ENCODE assay signal across 8 mouse cellular contexts in genomic region chr3:36551343-36551742, GRCm38 (mm10). TPM values are rescaled to one million over a fixed set of nuclear protein-coding genes. Genes with fewer than 3 reads are reported as not detected.
DNase-seq lines count a peak whose midpoint lies in the region; ATAC-seq and TF ChIP-seq lines count a peak whose summit lies in the region.

No protein-coding gene starts in this region.

- H3K36me3 ChIP-seq in forebrain, embryonic 11.5 days (ENCODE audit: control insufficient read depth, insufficient read depth, low read length) = peaks cover 8% of the 10 kb centered on the region
- peaks cover 4% of the 10 kb centered on the region; the same call in 1 of the 2 replicates for H3K36me3 ChIP-seq in limb, embryonic 11.5 days (ENCODE audit: control insufficient read depth, insufficient read depth, low read length)
- peaks cover 16% of the 10 kb centered on the region for H3K36me3 ChIP-seq in midbrain, postnatal 0 days (ENCODE audit: insufficient read depth, low read length)

- ATAC-seq in forebrain, embryonic 11.5 days (replicated peaks; ENCODE audit: low FRiP score) = peak; percentile 55
- ATAC-seq in limb, embryonic 11.5 days (ENCODE audit: insufficient number of reproducible peaks, low FRiP score, low TSS enrichment, low read depth) = no peak
- ATAC-seq in midbrain, postnatal 0 days (ENCODE audit: low FRiP score) = peak; percentile 15

- peak overlapping the region; percentile 67 for H3K9ac ChIP-seq in forebrain, embryonic 11.5 days (ENCODE audit: low read length)
- H3K9ac ChIP-seq in limb, embryonic 11.5 days (ENCODE audit: low read length) = no peak overlapping the region
- peak overlapping the region; percentile 78; the same call in 1 of the 2 replicates for H3K9ac ChIP-seq in midbrain, postnatal 0 days (replicated peaks; ENCODE audit: low read length, poor library complexity, severe bottlenecking)

- intact Hi-C loops in heart, postnatal 14 days (cut with DNase I) = no loop called here

- H3K9me3 ChIP-seq in forebrain, embryonic 11.5 days (ENCODE audit: control insufficient read depth, low read length) = no peaks in the 10 kb centered on the region
- no peaks in the 10 kb centered on the region for H3K9me3 ChIP-seq in limb, embryonic 11.5 days (ENCODE audit: control insufficient read depth, low read length)
- no peaks in the 10 kb centered on the region for H3K9me3 ChIP-seq in midbrain, postnatal 0 days (ENCODE audit: low read length)

- no peaks in the 10 kb centered on the region for H3K27me3 ChIP-seq in forebrain, embryonic 11.5 days (ENCODE audit: control insufficient read depth, insufficient read depth, low read length)
- H3K27me3 ChIP-seq in limb, embryonic 11.5 days (ENCODE audit: control insufficient read depth, insufficient read depth, low read length) = no peaks in the 10 kb centered on the region
- no peaks in the 10 kb centered on the region for H3K27me3 ChIP-seq in midbrain, postnatal 0 days (ENCODE audit: insufficient read depth, low read length)

- H3K4me3 ChIP-seq in forebrain, embryonic 11.5 days (ENCODE audit: low read depth, low read length) = peak overlapping the region; percentile 61; the same call in 1 of the 2 replicates
- H3K4me3 ChIP-seq in limb, embryonic 11.5 days (ENCODE audit: low read depth, low read length) = no peak overlapping the region
- H3K4me3 ChIP-seq in midbrain, postnatal 0 days (ENCODE audit: low read depth, low read length) = peak overlapping the region; percentile 78

- peak overlapping the region; percentile 76 for H3K4me2 ChIP-seq in forebrain, embryonic 11.5 days (ENCODE audit: low read depth, low read length, severe bottlenecking)
- peak overlapping the region; percentile 79; the same call in 1 of the 2 replicates for H3K4me2 ChIP-seq in limb, embryonic 11.5 days (ENCODE audit: low read depth, severe bottlenecking)
- peak overlapping the region; percentile 82 for H3K4me2 ChIP-seq in midbrain, postnatal 0 days (ENCODE audit: low read depth, low read length, poor library complexity, severe bottlenecking)

- TF ChIP-seq CTCF in midbrain, postnatal 0 days (IDR thresholded peaks at IDR 0.05) = no peak

- H3K27ac ChIP-seq in forebrain, embryonic 11.5 days (ENCODE audit: low read depth, low read length) = peak overlapping the region; percentile 89
- H3K27ac ChIP-seq in limb, embryonic 11.5 days (replicated peaks; ENCODE audit: low read depth, low read length) = no peak overlapping the region
- peak overlapping the region; percentile 64 for H3K27ac ChIP-seq in midbrain, postnatal 0 days (ENCODE audit: low read depth, low read length)

- H3K4me1 ChIP-seq in forebrain, embryonic 11.5 days (replicated peaks; ENCODE audit: control insufficient read depth, insufficient read depth, low read length) = peaks cover 3% of the 10 kb centered on the region
- H3K4me1 ChIP-seq in limb, embryonic 11.5 days (ENCODE audit: control insufficient read depth, insufficient read depth, low read length) = no peaks in the 10 kb centered on the region
- H3K4me1 ChIP-seq in midbrain, postnatal 0 days (ENCODE audit: insufficient read depth, low read length) = peaks cover 9% of the 10 kb centered on the region; the same call in 1 of the 2 replicates

- peak; percentile 9 for DNase-seq in urinary bladder, postnatal 14 days (ENCODE audit: low spot score)
- no peak for DNase-seq in urinary bladder, adult 2 months (ENCODE audit: low spot score)
- peak; percentile 71 for DNase-seq in forebrain, embryonic 11.5 days (ENCODE audit: low spot score)
- peak; percentile 53 to 63 for DNase-seq in heart, postnatal 14 days
- DNase-seq in limb, embryonic 11.5 days (ENCODE audit: low spot score) = no peak
- peak; percentile 30 for DNase-seq in midbrain, postnatal 0 days (ENCODE audit: low spot score)
- no peak for DNase-seq in spleen, adult 18-20 months
- no peak for DNase-seq in c-Kit-positive CD71-positive TER-119-positive erythroid progenitor cells, embryonic 14.5 days (ENCODE audit: low spot score)

- 7% methylated on average over 9 of the region's 9 CpGs for WGBS in forebrain, embryonic 11.5 days
- WGBS in limb, embryonic 11.5 days = 63% methylated on average over 9 of the region's 9 CpGs
- 4% methylated on average over 9 of the region's 9 CpGs for WGBS in midbrain, postnatal 0 days

RNA-seq across cellular contexts. Expression of gene Exosc9, which starts 1.1 kb away (rescaled TPM):
- 28.6 and 29.0 TPM in 2 replicates for polyA plus RNA-seq in urinary bladder, adult 2 months (2012; rRNA removed)
- polyA plus RNA-seq in forebrain, embryonic 11.5 days (2014; fragmentation: Nextera tagmentation; extraction: Ambion mirVana) = 101 and 103 TPM in 2 replicates
- total RNA-seq in heart, postnatal 14 days (2021) = 10 to 100 TPM; 19.6 to 21.5 TPM
- polyA plus RNA-seq in limb, embryonic 11.5 days (2014; fragmentation: Nextera tagmentation; extraction: Ambion mirVana) = 81.4 and 92.2 TPM in 2 replicates
- total RNA-seq in midbrain, postnatal 0 days (2014; rRNA removed) = 42.5 and 53.9 TPM in 2 replicates
- 68.2 and 70.9 TPM in 2 replicates for polyA plus RNA-seq in midbrain, postnatal 0 days (2015; fragmentation: Nextera tagmentation; extraction: Ambion mirVana)

RNA-seq across cellular contexts. Expression of gene Ccna2, which starts 20.6 kb away (rescaled TPM):
- polyA plus RNA-seq in urinary bladder, adult 2 months (2012; rRNA removed) = 4.7 and 5.5 TPM in 2 replicates
- polyA plus RNA-seq in forebrain, embryonic 11.5 days (2014; fragmentation: Nextera tagmentation; extraction: Ambion mirVana) = 333 and 338 TPM in 2 replicates
- total RNA-seq in heart, postnatal 14 days (2021) = 10 to 100 TPM in 1 of 2 experiments, 1 to 10 TPM in 1; 7.7 to 13.6 TPM
- 277 and 284 TPM in 2 replicates for polyA plus RNA-seq in limb, embryonic 11.5 days (2014; fragmentation: Nextera tagmentation; extraction: Ambion mirVana)
- total RNA-seq in midbrain, postnatal 0 days (2014; rRNA removed) = 15.0 and 16.9 TPM in 2 replicates
- polyA plus RNA-seq in midbrain, postnatal 0 days (2015; fragmentation: Nextera tagmentation; extraction: Ambion mirVana) = 10.5 and 10.7 TPM in 2 replicates

RNA-seq across cellular contexts. Expression of gene Gm11549, which starts 29.7 kb away (rescaled TPM):
- 0.04 and 0.07 TPM in 2 replicates for polyA plus RNA-seq in urinary bladder, adult 2 months (2012; rRNA removed)
- 0.64 and 0.99 TPM in 2 replicates for polyA plus RNA-seq in forebrain, embryonic 11.5 days (2014; fragmentation: Nextera tagmentation; extraction: Ambion mirVana)
- not detected for total RNA-seq in heart, postnatal 14 days (2021)
- not detected in 2 replicates for polyA plus RNA-seq in limb, embryonic 11.5 days (2014; fragmentation: Nextera tagmentation; extraction: Ambion mirVana)
- total RNA-seq in midbrain, postnatal 0 days (2014; rRNA removed) = 0.22 and 0.42 TPM in 2 replicates
- 0.28 and 0.31 TPM in 2 replicates for polyA plus RNA-seq in midbrain, postnatal 0 days (2015; fragmentation: Nextera tagmentation; extraction: Ambion mirVana)

Comparison
In these comparisons a context has a peak if more than half of its experiments do, and no peak if none do; other contexts are left out.
1. DNase-seq: peak in urinary bladder, postnatal 14 days (single experiment), forebrain, embryonic 11.5 days (single experiment), heart, postnatal 14 days (2 of 2) and midbrain, postnatal 0 days (single experiment); none in urinary bladder, adult 2 months (single experiment), limb, embryonic 11.5 days (single experiment), spleen, adult 18-20 months (0 of 2) and c-Kit-positive CD71-positive TER-119-positive erythroid progenitor cells, embryonic 14.5 days (single experiment).
2. RNA of gene Ccna2, which starts 20.6 kb away (polyA plus RNA-seq): 333 to 338 TPM in forebrain, embryonic 11.5 days and 277 to 284 TPM in limb, embryonic 11.5 days; 10.5 to 10.7 TPM in midbrain, postnatal 0 days and 4.7 to 5.5 TPM in urinary bladder, adult 2 months; every median in the first group is over 10 times any median in the second.
3. Peak in every context shown above with its lines, with median percentiles within 50 percentile points of each other: H3K4me2 ChIP-seq.